Mouse (Mus musculus) cerebellum, adult 18-20 months (tissue): ENCODE measurements around the gene Gm20388.

Source experiments
- DNase-seq, 2 experiments: peaks; one replicate each; pipeline ENCODE4 v3.0.0; 2021

The Gm20388 gene

GRCm38 (mm10) chr8:122969964-122970620 lies 3059.5 kb downstream of the Gm20388 start:
- no peak for DNase-seq

- DNase-seq: no peak
Observed at GRCm38 (mm10) chr8:122976046-122976445, 3065.4 kb downstream of the Gm20388 start.

DNA sequence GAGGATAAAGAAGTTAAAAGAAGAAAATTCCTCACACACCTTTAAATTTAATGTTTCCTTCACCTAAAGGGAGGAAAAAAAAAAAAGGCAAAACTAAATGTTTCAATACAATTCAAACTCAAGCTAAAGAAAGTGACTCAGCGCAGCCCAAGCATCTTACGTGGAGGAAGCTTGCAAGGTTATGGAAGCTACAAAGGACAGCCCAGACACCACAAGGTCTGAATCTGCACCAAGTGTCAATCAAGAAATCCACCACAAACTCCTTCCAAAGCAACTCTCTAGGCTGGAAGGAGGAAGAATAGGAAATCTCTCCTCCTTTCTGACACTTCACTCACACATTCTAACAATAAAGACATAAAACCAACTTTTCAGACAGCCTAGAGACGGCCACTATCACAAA lies 3068.8 kb downstream of the Gm20388 start:
- DNase-seq: no peak

DNA sequence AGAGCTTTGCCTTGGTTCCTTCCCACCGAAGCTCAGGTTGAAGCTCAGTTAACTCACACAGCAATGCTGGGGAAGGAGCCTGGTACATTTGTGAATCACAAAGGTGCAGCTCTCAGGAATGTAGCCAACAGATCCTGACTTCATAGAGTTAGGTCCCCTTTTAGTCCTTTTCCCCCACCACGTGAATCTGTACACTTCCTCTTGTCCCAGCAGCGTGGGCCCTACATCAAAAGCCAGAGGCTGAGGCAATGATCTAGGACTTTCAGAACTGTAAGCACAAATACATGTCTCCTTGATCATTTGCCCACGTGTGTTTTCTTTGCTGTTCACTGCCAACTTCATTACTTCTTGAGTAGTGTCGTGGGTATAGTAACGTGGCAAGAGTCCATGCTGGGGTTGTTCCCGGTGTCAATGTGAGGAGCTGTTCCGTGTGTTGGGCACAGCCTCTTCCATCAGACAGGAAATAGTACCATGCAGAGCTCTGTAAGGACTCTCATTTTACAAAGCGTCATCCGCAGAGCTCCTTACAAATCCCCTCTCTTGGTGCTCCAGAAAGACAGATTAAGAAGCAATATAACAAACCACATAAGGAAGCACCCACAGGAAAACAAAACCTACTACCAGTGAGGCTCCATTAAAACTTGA lies 3069.3 kb downstream of the Gm20388 start:
- no peak for DNase-seq

DNA sequence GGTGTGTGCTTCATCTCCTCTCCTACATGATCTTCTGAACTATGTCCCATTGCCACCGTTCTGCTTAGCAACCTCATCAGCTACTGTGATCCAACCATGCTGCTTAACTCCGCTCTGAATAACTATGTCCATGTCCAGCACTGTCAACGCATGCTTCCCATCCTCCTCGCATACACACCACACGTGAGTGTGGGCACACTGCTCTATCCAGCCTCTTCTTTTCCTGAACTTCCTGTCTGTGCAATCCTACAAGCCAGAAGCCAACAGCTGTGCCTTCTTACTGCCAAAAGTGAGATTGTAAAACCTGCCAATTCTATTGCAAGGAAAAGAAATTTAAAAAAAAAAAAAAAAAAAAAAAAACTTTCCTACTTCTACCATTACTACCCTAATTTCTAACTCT lies 3071.0 kb downstream of the Gm20388 start:
- DNase-seq: no peak

- no peak for DNase-seq
Observed at GRCm38 (mm10) chr8:122983178-122983942, 3072.7 kb downstream of the Gm20388 start.

- DNase-seq: no peak
Observed at GRCm38 (mm10) chr8:122984175-122984574, 3073.5 kb downstream of the Gm20388 start.

- DNase-seq: no peak
Observed at GRCm38 (mm10) chr8:122986501-122987184, 3076.0 kb downstream of the Gm20388 start.

GRCm38 (mm10) chr8:122987255-122987654 lies 3076.6 kb downstream of the Gm20388 start:
- no peak for DNase-seq

GRCm38 (mm10) chr8:122988955-122989354 lies 3078.3 kb downstream of the Gm20388 start:
- DNase-seq: no peak

DNA sequence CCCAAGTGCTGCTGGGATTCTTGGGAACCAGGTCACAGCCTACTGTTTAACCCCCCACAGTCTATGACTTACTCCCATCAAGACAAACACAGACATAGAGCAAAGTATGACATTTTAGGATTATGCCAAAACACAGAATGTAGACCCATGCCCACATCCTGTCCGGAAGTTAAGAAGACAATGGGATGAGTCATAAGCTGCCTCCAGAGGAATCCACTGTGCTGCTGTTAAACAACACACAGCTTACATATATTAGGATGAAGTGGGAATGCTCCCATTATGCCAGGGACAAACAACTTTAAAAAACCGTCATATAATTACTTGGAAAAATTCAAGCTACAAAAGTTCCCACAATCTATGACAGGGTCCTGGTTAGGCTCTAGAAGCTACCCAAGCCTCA lies 3079.3 kb downstream of the Gm20388 start:
- no peak for DNase-seq

- DNase-seq: no peak
Observed at GRCm38 (mm10) chr8:122991368-122991767, 3080.7 kb downstream of the Gm20388 start.

- DNase-seq: no peak
Observed at GRCm38 (mm10) chr8:122992296-122992695, 3081.7 kb downstream of the Gm20388 start.

- DNase-seq: no peak
Observed at GRCm38 (mm10) chr8:122993031-122993430, 3082.4 kb downstream of the Gm20388 start.

- no peak for DNase-seq
Observed at GRCm38 (mm10) chr8:122993740-122994139, 3083.1 kb downstream of the Gm20388 start.

- DNase-seq: no peak
Observed at GRCm38 (mm10) chr8:122997963-122998362, 3087.3 kb downstream of the Gm20388 start.

DNA sequence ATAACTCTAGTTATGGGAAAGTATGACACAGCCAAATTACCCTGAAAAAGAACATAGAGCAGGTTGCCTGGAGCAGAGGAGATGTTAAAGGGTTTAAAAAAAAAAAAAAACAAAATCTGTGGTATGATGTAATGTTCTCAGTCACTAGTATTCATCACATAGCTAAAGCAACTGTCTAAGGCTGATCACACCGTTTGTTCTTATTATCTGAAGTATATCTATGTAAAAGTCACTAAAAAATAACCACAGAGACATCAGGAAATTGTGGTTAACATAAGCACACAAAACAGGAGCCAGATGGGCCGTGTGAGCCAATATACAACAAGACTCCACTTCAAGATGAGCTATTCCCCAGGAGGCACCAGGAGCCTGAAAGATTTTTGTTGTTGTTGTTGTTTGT lies 3089.7 kb downstream of the Gm20388 start:
- no peak for DNase-seq

DNA sequence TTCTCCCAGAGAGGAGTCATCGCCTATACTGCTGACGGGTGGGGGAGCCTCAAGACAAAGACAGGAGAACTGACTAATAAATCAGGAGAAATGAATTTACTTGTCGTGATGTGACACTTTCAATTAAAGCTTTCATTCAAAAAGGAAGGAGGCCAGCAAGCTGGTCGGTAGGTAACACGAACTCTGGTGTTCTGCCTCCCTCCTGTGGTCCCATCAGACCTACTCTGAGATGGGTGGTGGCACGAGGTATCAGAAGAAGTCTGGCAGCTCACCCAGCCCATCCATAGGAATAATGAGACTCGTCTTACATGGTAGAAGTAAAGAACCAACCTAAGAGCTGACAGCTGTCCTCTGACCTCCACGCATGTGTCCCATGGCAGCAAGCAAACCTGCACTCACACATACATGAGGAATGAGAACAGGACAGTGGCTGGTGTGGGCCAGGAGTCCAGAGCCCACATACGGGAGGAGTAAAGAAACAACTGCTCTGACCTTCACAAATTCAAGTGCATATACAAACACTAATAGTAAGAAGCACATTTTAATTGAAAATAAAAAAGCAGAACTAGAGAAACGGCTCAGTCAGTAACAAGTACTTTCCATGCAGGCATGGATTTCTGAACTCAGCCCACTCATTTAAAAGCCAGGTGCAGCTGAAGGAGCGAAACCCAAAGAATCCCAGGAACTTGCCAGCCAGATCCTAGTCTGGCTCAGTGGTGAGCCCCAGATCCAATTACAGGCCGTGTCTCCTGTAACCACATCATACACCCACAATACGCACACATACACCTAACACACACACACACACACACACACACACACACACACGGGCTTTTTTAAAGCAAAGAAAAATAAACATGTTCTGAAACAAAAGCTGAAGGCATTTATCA lies 3093.6 kb downstream of the Gm20388 start:
- no peak for DNase-seq

GRCm38 (mm10) chr8:123005328-123005727 lies 3094.7 kb downstream of the Gm20388 start:
- DNase-seq: no peak

GRCm38 (mm10) chr8:123005805-123006204 lies 3095.2 kb downstream of the Gm20388 start:
- no peak for DNase-seq

DNA sequence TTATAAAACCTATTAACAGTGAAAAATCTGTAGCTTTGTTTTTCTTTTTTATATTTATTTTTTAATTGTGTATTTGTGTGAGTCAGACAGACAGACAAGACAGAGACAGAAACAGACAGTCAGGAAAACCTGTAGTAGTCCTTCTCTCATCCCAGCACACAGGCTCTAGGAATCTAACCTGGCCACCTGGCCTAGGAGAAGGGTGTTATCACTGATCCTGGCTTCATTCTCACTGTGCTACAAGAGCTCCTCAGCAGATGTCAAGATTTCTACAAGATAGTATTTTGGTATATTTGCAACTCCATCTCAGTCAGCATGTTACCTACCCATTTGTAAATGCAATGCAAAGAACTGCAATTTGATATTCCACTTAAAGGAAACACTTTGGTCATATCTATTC lies 3100.7 kb downstream of the Gm20388 start:
- no peak for DNase-seq

GRCm38 (mm10) chr8:123014429-123014828 lies 3103.8 kb downstream of the Gm20388 start:
- DNase-seq: peak; percentile 50 to 53
